Mouse (Mus musculus) stomach, postnatal 0 days (tissue): ENCODE data around the gene Zbtb25.

Experiments used
- CTCF ChIP-seq: IDR thresholded peaks from 2 replicates; pipeline ENCODE4 v1.5.1; 2016; ENCODE audit warnings: antibody characterized with exemption, low read depth, mild to moderate bottlenecking, moderate library complexity
- EP300 ChIP-seq: optimal IDR thresholded peaks from 2 replicates; pipeline ENCODE3; 2016; ENCODE audit warnings: antibody characterized with exemption

DNA sequence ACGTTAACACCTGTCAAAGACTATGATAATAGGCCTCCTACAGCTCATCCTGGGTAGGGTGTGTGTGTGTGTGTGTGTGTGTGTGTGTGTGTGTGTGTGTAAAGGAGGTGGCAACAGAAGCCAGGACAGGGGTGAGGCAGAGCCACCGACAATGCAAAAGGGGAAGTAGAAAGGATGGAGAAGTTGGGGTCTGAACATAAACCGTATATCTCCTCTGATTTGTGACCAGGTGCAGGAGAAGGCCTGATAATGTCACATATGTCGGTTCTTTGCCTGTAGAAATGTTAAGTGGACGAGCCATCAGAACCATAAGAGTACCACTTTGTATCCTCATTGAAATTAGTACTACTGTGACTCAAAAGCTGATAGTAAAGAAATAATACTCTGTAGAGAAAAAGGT, 35.7 kb downstream of the Zbtb25 start:
- TF ChIP-seq CTCF (no peak), EP300 (no peak)
